Mouse (Mus musculus): Measurements from ENCODE around the gene Arhgef10l.
A peak's percentile ranks its signal among the peaks of the same experiment; 100 is the strongest.

Gene Arhgef10l

GRCm38 (mm10) chr4:140630136-140630535 lies 35.7 kb downstream of the Arhgef10l start:
- DNase-seq = no peak

GRCm38 (mm10) chr4:140628971-140629370 lies 36.8 kb downstream of the Arhgef10l start:
- peak in 1 of 2 experiments; percentile 31 for DNase-seq

GRCm38 (mm10) chr4:140628412-140628943 lies 37.3 kb downstream of the Arhgef10l start:
- DNase-seq = no peak

GRCm38 (mm10) chr4:140625651-140626525 lies 39.9 kb downstream of the Arhgef10l start:
- DNase-seq = no peak

- peak; percentile 82 to 89 for DNase-seq
These were observed 41.2 kb downstream of the Arhgef10l start for GRCm38 (mm10) chr4:140624468-140625176.

GRCm38 (mm10) chr4:140624087-140624467 lies 41.7 kb downstream of the Arhgef10l start:
- DNase-seq = peak; percentile 62 to 79

GRCm38 (mm10) chr4:140622819-140623218 lies 43.0 kb downstream of the Arhgef10l start:
- peak; percentile 76 to 81 for DNase-seq

- peak in 1 of 2 experiments; percentile 55 for DNase-seq
These were observed 45.3 kb downstream of the Arhgef10l start for GRCm38 (mm10) chr4:140620496-140620895.

- DNase-seq = peak; percentile 58 to 76
These were observed 48.1 kb downstream of the Arhgef10l start for GRCm38 (mm10) chr4:140617391-140618385.

GRCm38 (mm10) chr4:140616894-140617293 lies 48.9 kb downstream of the Arhgef10l start:
- peak in 1 of 2 experiments; percentile 60 for DNase-seq

GRCm38 (mm10) chr4:140616196-140616595 lies 49.6 kb downstream of the Arhgef10l start:
- peak; percentile 54 to 60 for DNase-seq

- DNase-seq = no peak
These were observed 50.0 kb downstream of the Arhgef10l start for GRCm38 (mm10) chr4:140615771-140616170.

- no peak for DNase-seq
These were observed 51.3 kb downstream of the Arhgef10l start for GRCm38 (mm10) chr4:140614553-140614952.

GRCm38 (mm10) chr4:140614145-140614544 lies 51.7 kb downstream of the Arhgef10l start:
- DNase-seq = no peak

- DNase-seq = peak; percentile 65 to 74
These were observed 54.8 kb downstream of the Arhgef10l start for GRCm38 (mm10) chr4:140610841-140611609.

- no peak for DNase-seq
These were observed 57.5 kb downstream of the Arhgef10l start for GRCm38 (mm10) chr4:140608228-140608720.

GRCm38 (mm10) chr4:140606779-140607178 lies 59.0 kb downstream of the Arhgef10l start:
- DNase-seq = no peak

- DNase-seq = no peak
These were observed 59.6 kb downstream of the Arhgef10l start for GRCm38 (mm10) chr4:140606197-140606596.

GRCm38 (mm10) chr4:140605790-140606189 lies 60.0 kb downstream of the Arhgef10l start:
- no peak for DNase-seq

- DNase-seq = no peak
These were observed 60.6 kb downstream of the Arhgef10l start for GRCm38 (mm10) chr4:140605247-140605646.

- no peak for DNase-seq
These were observed 61.3 kb downstream of the Arhgef10l start for GRCm38 (mm10) chr4:140604541-140604940.
